Comparison of ENCODE assay signal across 27 mouse cellular contexts in genomic region chr11:113975667-113975970, GRCm38 (mm10).
DNase-seq lines count a peak whose midpoint lies in the region; ATAC-seq lines count a peak whose summit lies in the region.
"Had no signal": no experiment of that assay in that cellular context is flagged by ENCODE, and none has a peak within 500 bp of the region (broad histone marks: within the 10 kb centered on the region; RNA-seq: fewer than 3 reads in every experiment).

No protein-coding gene starts in this region.

- peaks cover 25% of the 10 kb centered on the region for H3K4me1 ChIP-seq in kidney, embryonic 15.5 days
- peaks cover 34% of the 10 kb centered on the region for H3K4me1 ChIP-seq in hindbrain, embryonic 12.5 days
- H3K4me1 ChIP-seq in midbrain, embryonic 12.5 days = peaks cover 38% of the 10 kb centered on the region
- peaks cover 7% of the 10 kb centered on the region; the same call in 1 of the 2 replicates for H3K4me1 ChIP-seq in kidney, embryonic 16.5 days (ENCODE audit: insufficient read depth, low read length)
- H3K4me1 ChIP-seq: embryonic facial prominence, embryonic 12.5 days; liver, embryonic 15.5 days had no signal

- no peaks in the 10 kb centered on the region for H3K9me3 ChIP-seq in kidney, embryonic 15.5 days (replicated peaks)
- H3K9me3 ChIP-seq in hindbrain, embryonic 12.5 days (replicated peaks) = no peaks in the 10 kb centered on the region
- H3K9me3 ChIP-seq in midbrain, embryonic 12.5 days = no peaks in the 10 kb centered on the region
- peaks cover 9% of the 10 kb centered on the region for H3K9me3 ChIP-seq in kidney, embryonic 16.5 days (ENCODE audit: low read length)
- H3K9me3 ChIP-seq: embryonic facial prominence, embryonic 12.5 days; liver, embryonic 15.5 days; neural tube, embryonic 15.5 days had no signal

- DNase-seq in embryo, embryonic 11 days = peak; percentile 31
- DNase-seq in embryo, embryonic 10.5 days (ENCODE audit: low spot score) = no peak
- no peak for DNase-seq in kidney, adult 8-10 months
- no peak for DNase-seq in thymus, postnatal 0 days (ENCODE audit: low spot score)
- DNase-seq: adrenal gland, postnatal 14 days; cerebellum, adult 11 months; cerebellum, adult 9-11 months; gastrocnemius, adult 2 months; gastrocnemius, postnatal 36 days; kidney, adult 18-20 months; kidney, postnatal 10 days; lung, embryonic 14.5 days; right cerebral cortex, postnatal 14 days; thymus, postnatal 14 days had no signal

- ATAC-seq in kidney, embryonic 15.5 days (replicated peaks; ENCODE audit: low FRiP score) = 0 out of 2 replicates have a peak, but pooled peaks have one; percentile 7
- ATAC-seq in hindbrain, embryonic 12.5 days (ENCODE audit: low FRiP score) = no peak
- peak; percentile 55; the same call in 1 of the 2 replicates for ATAC-seq in midbrain, embryonic 12.5 days (ENCODE audit: low FRiP score, low read depth)
- no peak for ATAC-seq in kidney, embryonic 16.5 days (ENCODE audit: low FRiP score, low TSS enrichment)
- ATAC-seq: forebrain, embryonic 16.5 days; Patski had no signal

- no peaks in the 10 kb centered on the region for H3K27me3 ChIP-seq in kidney, embryonic 15.5 days
- H3K27me3 ChIP-seq in hindbrain, embryonic 12.5 days = no peaks in the 10 kb centered on the region
- H3K27me3 ChIP-seq in midbrain, embryonic 12.5 days = 0 out of 2 replicates have a peak, but pooled peaks cover 11% of the 10 kb centered on the region
- H3K27me3 ChIP-seq in kidney, embryonic 16.5 days (ENCODE audit: insufficient read depth, low read length) = no peaks in the 10 kb centered on the region
- H3K27me3 ChIP-seq: embryonic facial prominence, embryonic 12.5 days; heart, embryonic 12.5 days; limb, embryonic 12.5 days; liver, embryonic 15.5 days; neural tube, embryonic 15.5 days; Patski; stomach, embryonic 15.5 days had no signal

- H3K36me3 ChIP-seq in kidney, embryonic 15.5 days = no peaks in the 10 kb centered on the region
- no peaks in the 10 kb centered on the region for H3K36me3 ChIP-seq in hindbrain, embryonic 12.5 days
- H3K36me3 ChIP-seq in midbrain, embryonic 12.5 days = no peaks in the 10 kb centered on the region
- no peaks in the 10 kb centered on the region for H3K36me3 ChIP-seq in kidney, embryonic 16.5 days (ENCODE audit: insufficient read depth, low read length)
- H3K36me3 ChIP-seq: embryonic facial prominence, embryonic 12.5 days; heart, embryonic 12.5 days; limb, embryonic 12.5 days; liver, embryonic 15.5 days; neural tube, embryonic 15.5 days; stomach, embryonic 15.5 days had no signal

- no peak overlapping the region for H3K4me3 ChIP-seq in kidney, embryonic 15.5 days (replicated peaks)
- H3K4me3 ChIP-seq in hindbrain, embryonic 12.5 days = no peak overlapping the region
- no peak overlapping the region for H3K4me3 ChIP-seq in midbrain, embryonic 12.5 days
- no peak overlapping the region for H3K4me3 ChIP-seq in kidney, embryonic 16.5 days (ENCODE audit: low read length)
- H3K4me3 ChIP-seq: embryonic facial prominence, embryonic 12.5 days; gastrocnemius, adult 2 months; heart, adult 2 months; heart, embryonic 12.5 days; limb, embryonic 12.5 days; liver, embryonic 15.5 days; neural tube, embryonic 15.5 days; stomach, embryonic 15.5 days had no signal

- 57% methylated on average over 3 of the region's 3 CpGs for WGBS in kidney, embryonic 15.5 days
- WGBS in hindbrain, embryonic 12.5 days = 72% methylated on average over 3 of the region's 3 CpGs
- WGBS in midbrain, embryonic 12.5 days = 25% methylated on average over 3 of the region's 3 CpGs
- WGBS in kidney, embryonic 16.5 days = 61% methylated on average over 3 of the region's 3 CpGs

- H3K4me2 ChIP-seq in kidney, embryonic 15.5 days = no peak overlapping the region
- H3K4me2 ChIP-seq in hindbrain, embryonic 12.5 days (replicated peaks) = no peak overlapping the region
- peak overlapping the region; percentile 33; the same call in 1 of the 2 replicates for H3K4me2 ChIP-seq in midbrain, embryonic 12.5 days (replicated peaks)
- H3K4me2 ChIP-seq in kidney, embryonic 16.5 days (replicated peaks; ENCODE audit: low read depth, low read length) = no peak overlapping the region
- H3K4me2 ChIP-seq: embryonic facial prominence, embryonic 12.5 days; heart, embryonic 12.5 days; limb, embryonic 12.5 days; liver, embryonic 15.5 days; lung, embryonic 14.5 days; neural tube, embryonic 15.5 days; stomach, embryonic 15.5 days had no signal

- H3K9ac ChIP-seq in kidney, embryonic 15.5 days = no peak overlapping the region
- H3K9ac ChIP-seq in hindbrain, embryonic 12.5 days = no peak overlapping the region
- no peak overlapping the region for H3K9ac ChIP-seq in midbrain, embryonic 12.5 days (replicated peaks)
- no peak overlapping the region for H3K9ac ChIP-seq in kidney, embryonic 16.5 days (replicated peaks; ENCODE audit: low read length)
- H3K9ac ChIP-seq: embryonic facial prominence, embryonic 12.5 days; heart, embryonic 12.5 days; limb, embryonic 12.5 days; liver, embryonic 15.5 days; lung, embryonic 14.5 days; neural tube, embryonic 15.5 days; stomach, embryonic 15.5 days had no signal

- H3K27ac ChIP-seq in kidney, embryonic 15.5 days = no peak overlapping the region
- 0 out of 2 replicates have a peak overlapping the region, but pooled peaks have one; percentile 5 for H3K27ac ChIP-seq in hindbrain, embryonic 12.5 days
- H3K27ac ChIP-seq in midbrain, embryonic 12.5 days (replicated peaks) = peak overlapping the region; percentile 80
- H3K27ac ChIP-seq in kidney, embryonic 16.5 days (ENCODE audit: low read length) = no peak overlapping the region
- H3K27ac ChIP-seq: embryonic facial prominence, embryonic 12.5 days; gastrocnemius, adult 2 months; heart, adult 2 months; limb, embryonic 12.5 days; liver, embryonic 15.5 days; neural tube, embryonic 15.5 days; stomach, embryonic 15.5 days had no signal

Comparison
In these comparisons a context has a peak if more than half of its experiments do, and no peak if none do; other contexts are left out.
1. ATAC-seq: peak in kidney, embryonic 15.5 days (single experiment) and midbrain, embryonic 12.5 days (single experiment); none in hindbrain, embryonic 12.5 days (single experiment) and kidney, embryonic 16.5 days (single experiment).
2. H3K27ac ChIP-seq: peak in hindbrain, embryonic 12.5 days (single experiment) and midbrain, embryonic 12.5 days (single experiment); none in kidney, embryonic 15.5 days (single experiment) and kidney, embryonic 16.5 days (single experiment).